ENCODE assay signal across 12 mouse cellular contexts in genomic region chr16:81623276-81623675, GRCm38 (mm10).
DNase-seq lines count a peak whose midpoint lies in the region; ATAC-seq and TF ChIP-seq lines count a peak whose summit lies in the region.
"Had no signal": no experiment of that assay in that cellular context is flagged by ENCODE, and none has a peak within 500 bp of the region (broad histone marks: within the 10 kb centered on the region; RNA-seq: fewer than 3 reads in every experiment).

No protein-coding gene starts in this region.

- no peaks in the 10 kb centered on the region for H3K27me3 ChIP-seq in midbrain, embryonic 14.5 days (ENCODE audit: control insufficient read depth, insufficient read depth, low read length)
- H3K27me3 ChIP-seq in midbrain, embryonic 13.5 days = no peaks in the 10 kb centered on the region
- H3K27me3 ChIP-seq in embryonic facial prominence, embryonic 11.5 days (ENCODE audit: control insufficient read depth, insufficient read depth, low read length) = no peaks in the 10 kb centered on the region
- H3K27me3 ChIP-seq in stomach, postnatal 0 days (ENCODE audit: control insufficient read depth, insufficient read depth, low read length) = no peaks in the 10 kb centered on the region
- H3K27me3 ChIP-seq: heart, embryonic 15.5 days had no signal

- DNase-seq in adrenal gland, postnatal 10 days = peak; percentile 16
- DNase-seq in adrenal gland, postnatal 4 days (ENCODE audit: low spot score in 2 of 2) = no peak
- peak; percentile 26 for DNase-seq in midbrain, embryonic 14.5 days
- peak; percentile 79 for DNase-seq in embryonic facial prominence, embryonic 11.5 days (ENCODE audit: low spot score)
- DNase-seq in stomach, postnatal 0 days (ENCODE audit: low spot score) = peak; percentile 14
- DNase-seq in spleen, adult 12 weeks (ENCODE audit: low spot score) = no peak
- DNase-seq in layer of hippocampus, postnatal 14 days (ENCODE audit: low spot score in 2 of 2) = no peak
- DNase-seq: gastrocnemius, postnatal 25 days; right cerebral cortex, postnatal 25 days had no signal

- no peak for TF ChIP-seq EP300 in stomach, postnatal 0 days (optimal IDR thresholded peaks at IDR 0.05)

- H3K4me1 ChIP-seq in midbrain, embryonic 14.5 days (ENCODE audit: control insufficient read depth, insufficient read depth, low read length) = no peaks in the 10 kb centered on the region
- H3K4me1 ChIP-seq in midbrain, embryonic 13.5 days (replicated peaks) = no peaks in the 10 kb centered on the region
- H3K4me1 ChIP-seq in embryonic facial prominence, embryonic 11.5 days (ENCODE audit: control insufficient read depth, insufficient read depth, low read length) = no peaks in the 10 kb centered on the region
- H3K4me1 ChIP-seq in stomach, postnatal 0 days (replicated peaks; ENCODE audit: control insufficient read depth, insufficient read depth) = no peaks in the 10 kb centered on the region
- H3K4me1 ChIP-seq: heart, embryonic 15.5 days had no signal

- H3K9me3 ChIP-seq in midbrain, embryonic 14.5 days (ENCODE audit: control insufficient read depth, low read length) = no peaks in the 10 kb centered on the region
- no peaks in the 10 kb centered on the region for H3K9me3 ChIP-seq in midbrain, embryonic 13.5 days
- no peaks in the 10 kb centered on the region for H3K9me3 ChIP-seq in embryonic facial prominence, embryonic 11.5 days (replicated peaks; ENCODE audit: control insufficient read depth, low read length)
- H3K9me3 ChIP-seq in stomach, postnatal 0 days (ENCODE audit: control insufficient read depth, low read length) = no peaks in the 10 kb centered on the region
- H3K9me3 ChIP-seq: heart, embryonic 15.5 days had no signal

- H3K36me3 ChIP-seq in midbrain, embryonic 14.5 days (ENCODE audit: control insufficient read depth, insufficient read depth, low read length) = no peaks in the 10 kb centered on the region
- H3K36me3 ChIP-seq in midbrain, embryonic 13.5 days = no peaks in the 10 kb centered on the region
- H3K36me3 ChIP-seq in embryonic facial prominence, embryonic 11.5 days (replicated peaks; ENCODE audit: control insufficient read depth, insufficient read depth, low read depth, low read length) = no peaks in the 10 kb centered on the region
- no peaks in the 10 kb centered on the region for H3K36me3 ChIP-seq in stomach, postnatal 0 days (ENCODE audit: control insufficient read depth, insufficient read depth, low read length)
- H3K36me3 ChIP-seq: heart, embryonic 15.5 days had no signal

- no peak overlapping the region for H3K9ac ChIP-seq in midbrain, embryonic 14.5 days (replicated peaks; ENCODE audit: low read length)
- no peak overlapping the region for H3K9ac ChIP-seq in midbrain, embryonic 13.5 days (replicated peaks)
- H3K9ac ChIP-seq in embryonic facial prominence, embryonic 11.5 days (replicated peaks; ENCODE audit: low read length) = no peak overlapping the region
- no peak overlapping the region for H3K9ac ChIP-seq in stomach, postnatal 0 days (ENCODE audit: low read length)
- H3K9ac ChIP-seq: heart, embryonic 15.5 days had no signal

- no peak for ATAC-seq in midbrain, embryonic 14.5 days (ENCODE audit: low FRiP score, low TSS enrichment)
- ATAC-seq in midbrain, embryonic 13.5 days = no peak
- no peak for ATAC-seq in embryonic facial prominence, embryonic 11.5 days (replicated peaks; ENCODE audit: insufficient number of reproducible peaks, low FRiP score, low TSS enrichment, low read depth)
- no peak for ATAC-seq in stomach, postnatal 0 days (ENCODE audit: low FRiP score, low TSS enrichment)

- no peak for TF ChIP-seq CTCF in stomach, postnatal 0 days (IDR thresholded peaks at IDR 0.05; ENCODE audit: low read depth)

- 52% methylated on average over 6 of the region's 6 CpGs for WGBS in midbrain, embryonic 14.5 days
- 51% methylated on average over 6 of the region's 6 CpGs for WGBS in midbrain, embryonic 13.5 days
- WGBS in embryonic facial prominence, embryonic 11.5 days = 50% methylated on average over 6 of the region's 6 CpGs
- 37% methylated on average over 6 of the region's 6 CpGs for WGBS in stomach, postnatal 0 days

- H3K4me3 ChIP-seq in midbrain, embryonic 14.5 days (replicated peaks; ENCODE audit: low read depth, low read length) = no peak overlapping the region
- H3K4me3 ChIP-seq in midbrain, embryonic 13.5 days (replicated peaks) = no peak overlapping the region
- no peak overlapping the region for H3K4me3 ChIP-seq in embryonic facial prominence, embryonic 11.5 days (ENCODE audit: low read depth, low read length)
- no peak overlapping the region for H3K4me3 ChIP-seq in stomach, postnatal 0 days (ENCODE audit: low read depth, low read length)
- H3K4me3 ChIP-seq: heart, embryonic 15.5 days had no signal

- no peak overlapping the region for H3K4me2 ChIP-seq in midbrain, embryonic 14.5 days (ENCODE audit: low read length)
- H3K4me2 ChIP-seq in midbrain, embryonic 13.5 days (replicated peaks) = no peak overlapping the region
- no peak overlapping the region for H3K4me2 ChIP-seq in embryonic facial prominence, embryonic 11.5 days (ENCODE audit: low read depth, low read length)
- H3K4me2 ChIP-seq in stomach, postnatal 0 days (replicated peaks; ENCODE audit: low read depth) = no peak overlapping the region
- H3K4me2 ChIP-seq: heart, embryonic 15.5 days; liver, embryonic 11.5 days had no signal

- H3K27ac ChIP-seq in midbrain, embryonic 14.5 days (replicated peaks; ENCODE audit: low read depth, low read length) = no peak overlapping the region
- H3K27ac ChIP-seq in midbrain, embryonic 13.5 days = no peak overlapping the region
- no peak overlapping the region for H3K27ac ChIP-seq in embryonic facial prominence, embryonic 11.5 days (replicated peaks; ENCODE audit: low read depth, low read length)
- H3K27ac ChIP-seq in stomach, postnatal 0 days (replicated peaks) = no peak overlapping the region
- H3K27ac ChIP-seq: heart, embryonic 15.5 days had no signal

Comparison
In these comparisons a context has a peak if more than half of its experiments do, and no peak if none do; other contexts are left out.
1. DNase-seq: peak in adrenal gland, postnatal 10 days (single experiment), midbrain, embryonic 14.5 days (single experiment), embryonic facial prominence, embryonic 11.5 days (single experiment) and stomach, postnatal 0 days (single experiment); none in adrenal gland, postnatal 4 days (0 of 2), spleen, adult 12 weeks (single experiment) and layer of hippocampus, postnatal 14 days (0 of 2).